ENCODE assay signal across 27 mouse cellular contexts in genomic region chr10:21151320-21151719, GRCm38 (mm10). TPM values are rescaled to one million over a fixed set of nuclear protein-coding genes. Genes with fewer than 3 reads are reported as not detected.
DNase-seq lines count a peak whose midpoint lies in the region; ATAC-seq and TF ChIP-seq lines count a peak whose summit lies in the region.
"Had no signal": no experiment of that assay in that cellular context is flagged by ENCODE, and none has a peak within 500 bp of the region (broad histone marks: within the 10 kb centered on the region; RNA-seq: fewer than 3 reads in every experiment).

No protein-coding gene starts in this region.

- H3K9ac ChIP-seq in liver, embryonic 13.5 days = no peak overlapping the region
- no peak overlapping the region for H3K9ac ChIP-seq in liver, postnatal 0 days (replicated peaks)
- no peak overlapping the region for H3K9ac ChIP-seq in MEL (ENCODE audit: control insufficient read depth, low read depth, low read length, poor library complexity, severe bottlenecking)
- H3K9ac ChIP-seq: embryonic facial prominence, embryonic 13.5 days; forebrain, embryonic 12.5 days; forebrain, embryonic 15.5 days; heart, embryonic 13.5 days; hindbrain, embryonic 15.5 days had no signal

- TF ChIP-seq EP300 in liver, postnatal 0 days (IDR thresholded peaks at IDR 0.05; ENCODE audit: low read depth) = no peak
- TF ChIP-seq EP300 in MEL (IDR thresholded peaks at IDR 0.05; ENCODE audit: low read depth in 1 of 2, low read length in 2 of 2) = 0 out of 4 replicates have a peak, but pooled peaks of 1 of the 2 experiments have one; percentile 18

- TF ChIP-seq POLR2A in MEL (IDR thresholded peaks at IDR 0.05; ENCODE audit: control insufficient read depth in 1 of 2, insufficient read depth in 1 of 2, low read depth in 1 of 2, low read length in 2 of 2, poor library complexity in 1 of 2) = no peak

- no peak for TF ChIP-seq CTCF in liver, postnatal 0 days (IDR thresholded peaks at IDR 0.05; ENCODE audit: low read depth)
- no peak for TF ChIP-seq CTCF in MEL (IDR thresholded peaks at IDR 0.05 in 2 of 3, conservative IDR thresholded peaks at IDR 0.05 in 1 of 3; ENCODE audit: control insufficient read depth in 1 of 3, insufficient read depth in 1 of 3, low read depth in 2 of 3, low read length in 3 of 3, poor library complexity in 1 of 3, severe bottlenecking in 1 of 3)

- H3K4me1 ChIP-seq in liver, embryonic 13.5 days (replicated peaks) = peaks cover 9% of the 10 kb centered on the region
- 0 out of 2 replicates have a peak, but pooled peaks cover 6% of the 10 kb centered on the region for H3K4me1 ChIP-seq in liver, postnatal 0 days (ENCODE audit: insufficient read depth)
- peaks cover 28 to 39% of the 10 kb centered on the region in 2 experiments for H3K4me1 ChIP-seq in MEL (ENCODE audit: control insufficient read depth in 1 of 2, insufficient read depth in 2 of 2, low read length in 2 of 2)
- H3K4me1 ChIP-seq: embryonic facial prominence, embryonic 10.5 days; embryonic facial prominence, embryonic 13.5 days; forebrain, embryonic 12.5 days; forebrain, embryonic 15.5 days; heart, embryonic 10.5 days; heart, embryonic 13.5 days; hindbrain, embryonic 15.5 days had no signal

- H3K4me3 ChIP-seq in liver, embryonic 13.5 days (replicated peaks) = no peak overlapping the region
- no peak overlapping the region for H3K4me3 ChIP-seq in liver, postnatal 0 days (ENCODE audit: low read depth, low read length)
- no peak overlapping the region for H3K4me3 ChIP-seq in MEL (ENCODE audit: control insufficient read depth in 1 of 2, insufficient read depth in 1 of 2, low read depth in 2 of 2, low read length in 2 of 2)
- H3K4me3 ChIP-seq: embryonic facial prominence, embryonic 10.5 days; embryonic facial prominence, embryonic 13.5 days; erythroblast, embryonic 14.5 days; forebrain, embryonic 12.5 days; forebrain, embryonic 15.5 days; heart, adult 2 months; heart, embryonic 10.5 days; heart, embryonic 13.5 days; hindbrain, embryonic 15.5 days had no signal

- H3K79me2 ChIP-seq in MEL (ENCODE audit: control insufficient read depth, insufficient read depth, low read length, poor library complexity) = peaks cover 30% of the 10 kb centered on the region

- no peak for TF ChIP-seq RAD21 in MEL (IDR thresholded peaks at IDR 0.05; ENCODE audit: low read depth, low read length)

- H3K27me3 ChIP-seq in liver, embryonic 13.5 days = no peaks in the 10 kb centered on the region
- no peaks in the 10 kb centered on the region for H3K27me3 ChIP-seq in liver, postnatal 0 days (ENCODE audit: insufficient read depth, low read length)
- H3K27me3 ChIP-seq in MEL (ENCODE audit: control insufficient read depth in 1 of 2, insufficient read depth in 2 of 2, low read length in 2 of 2) = no peaks in the 10 kb centered on the region
- H3K27me3 ChIP-seq: embryonic facial prominence, embryonic 13.5 days; forebrain, embryonic 15.5 days had no signal

- H3K4me2 ChIP-seq in liver, embryonic 13.5 days = no peak overlapping the region
- H3K4me2 ChIP-seq in liver, postnatal 0 days (ENCODE audit: low read depth, low read length) = no peak overlapping the region
- H3K4me2 ChIP-seq: embryonic facial prominence, embryonic 13.5 days; forebrain, embryonic 12.5 days; forebrain, embryonic 15.5 days; heart, embryonic 13.5 days; hindbrain, embryonic 15.5 days had no signal

- no peak for DNase-seq in liver, embryonic 13.5 days
- no peak for DNase-seq in liver, postnatal 0 days
- peak; percentile 15 to 21 for DNase-seq in B cell, adult 2 months
- peak; percentile 60 for DNase-seq in MEL (ENCODE audit: low read depth, low spot score)
- DNase-seq in kidney, postnatal 36 days = no peak
- no peak for DNase-seq in right cerebral cortex, postnatal 4 days
- DNase-seq: adrenal gland, adult 8-10 months; adrenal gland, postnatal 25 days; cerebellum, adult 11-12 months; cerebellum, adult 8-10 months; cerebellum, postnatal 10 days; cerebellum, postnatal 36 days; embryo, embryonic 11 days; gastrocnemius, postnatal 10 days; gastrocnemius, postnatal 36 days; heart, adult 2 months; heart, postnatal 14 days; heart, postnatal 4 days had no signal

- H3K36me3 ChIP-seq in liver, embryonic 13.5 days = peaks cover 40% of the 10 kb centered on the region
- H3K36me3 ChIP-seq in liver, postnatal 0 days (replicated peaks; ENCODE audit: insufficient read depth, low read length) = peaks cover 4% of the 10 kb centered on the region; the same call in 1 of the 2 replicates
- peaks cover 66 to 71% of the 10 kb centered on the region in 2 experiments for H3K36me3 ChIP-seq in MEL (ENCODE audit: control insufficient read depth in 1 of 2, insufficient read depth in 2 of 2, low read length in 2 of 2)
- H3K36me3 ChIP-seq: heart, embryonic 10.5 days; hindbrain, embryonic 15.5 days had no signal

- peak overlapping the region; percentile 20; the same call in 1 of the 2 replicates for H3K27ac ChIP-seq in liver, embryonic 13.5 days
- no peak overlapping the region for H3K27ac ChIP-seq in liver, postnatal 0 days (ENCODE audit: low read depth)
- peak overlapping the region; percentile 50; the same call in 1 of the 2 replicates for H3K27ac ChIP-seq in MEL (ENCODE audit: control insufficient read depth, low read depth, low read length)
- H3K27ac ChIP-seq: embryonic facial prominence, embryonic 10.5 days; embryonic facial prominence, embryonic 13.5 days; forebrain, embryonic 12.5 days; forebrain, embryonic 15.5 days; heart, adult 2 months; heart, embryonic 10.5 days; heart, embryonic 13.5 days; hindbrain, embryonic 15.5 days had no signal

- ATAC-seq in liver, embryonic 13.5 days (ENCODE audit: low read depth) = no peak
- ATAC-seq in liver, postnatal 0 days = no peak
- ATAC-seq: activated CD4-positive, CD25-positive, alpha-beta regulatory T cell, adult 4 months; forebrain, embryonic 15.5 days had no signal

- no peaks in the 10 kb centered on the region for H3K9me3 ChIP-seq in liver, embryonic 13.5 days (replicated peaks)
- H3K9me3 ChIP-seq in liver, postnatal 0 days (ENCODE audit: low read length) = no peaks in the 10 kb centered on the region
- no peaks in the 10 kb centered on the region for H3K9me3 ChIP-seq in MEL (replicated peaks; ENCODE audit: insufficient read depth, low read length)
- H3K9me3 ChIP-seq: embryonic facial prominence, embryonic 10.5 days; embryonic facial prominence, embryonic 13.5 days; forebrain, embryonic 12.5 days; forebrain, embryonic 15.5 days; heart, embryonic 10.5 days; heart, embryonic 13.5 days; hindbrain, embryonic 15.5 days had no signal

TF ChIP-seq in MEL, 35 proteins besides CTCF, POLR2A, EP300 and RAD21:
- no peak for TF ChIP-seq ZMIZ1 (IDR thresholded peaks at IDR 0.05; ENCODE audit: low read depth, low read length)
- TF ChIP-seq SMC3 (IDR thresholded peaks at IDR 0.05; ENCODE audit: low read depth, low read length) = no peak
- no peak for TF ChIP-seq ZC3H11A (IDR thresholded peaks at IDR 0.05; ENCODE audit: low read depth, low read length)
- TF ChIP-seq MXI1 (IDR thresholded peaks at IDR 0.05; ENCODE audit: low read depth, low read length) = peak; percentile 48; the same call in 1 of the 2 replicates
- TF ChIP-seq POLR2AphosphoS2 (IDR thresholded peaks at IDR 0.05; ENCODE audit: low read length) = no peak
- no peak for TF ChIP-seq MAZ (IDR thresholded peaks at IDR 0.05; ENCODE audit: low read depth, low read length)
- no peak for TF ChIP-seq USF1 (IDR thresholded peaks at IDR 0.05; ENCODE audit: low read depth, low read length)
- TF ChIP-seq POLR2AphosphoS5 (IDR thresholded peaks at IDR 0.05; ENCODE audit: borderline replicate concordance, low read depth, low read length) = no peak
- no peak for TF ChIP-seq CHD2 (IDR thresholded peaks at IDR 0.05; ENCODE audit: low read length)
- no peak for TF ChIP-seq USF2 (IDR thresholded peaks at IDR 0.05; ENCODE audit: borderline replicate concordance in 1 of 2, insufficient read depth in 1 of 2, low read depth in 1 of 2, low read length in 2 of 2)
- TF ChIP-seq NELFE (IDR thresholded peaks at IDR 0.05; ENCODE audit: low read depth, low read length) = no peak
- no peak for TF ChIP-seq RCOR1 (IDR thresholded peaks at IDR 0.05; ENCODE audit: low read depth, low read length)
- TF ChIP-seq MYC (IDR thresholded peaks at IDR 0.05; ENCODE audit: low read depth, low read length) = peak; percentile 75; the same call in 1 of the 2 replicates
- no peak for TF ChIP-seq TCF12 (IDR thresholded peaks at IDR 0.05; ENCODE audit: low read depth, low read length)
- TF ChIP-seq TBP (IDR thresholded peaks at IDR 0.05; ENCODE audit: low read depth, low read length) = no peak
- TF ChIP-seq CHD1 (IDR thresholded peaks at IDR 0.05; ENCODE audit: low read depth, low read length) = 0 out of 2 replicates have a peak, but pooled peaks have one; percentile 21

RNA-seq across cellular contexts. Expression of gene Myb, which starts 9.5 kb away (rescaled TPM):
- polyA plus RNA-seq in liver, embryonic 13.5 days (2015; fragmentation: Nextera tagmentation; extraction: Ambion mirVana) = 15.0 and 20.3 TPM in 2 replicates
- polyA plus RNA-seq in liver, postnatal 0 days (2015; fragmentation: Nextera tagmentation; extraction: Ambion mirVana) = 10.0 and 11.1 TPM in 2 replicates
- 125 and 133 TPM in 2 replicates for total RNA-seq in MEL (2012; rRNA removed)
- polyA plus RNA-seq in MEL (2012; ENCODE audit: insufficient read depth in 1 of 2, insufficient read length in 2 of 2, low read depth in 1 of 2, low replicate concordance in 2 of 2, missing spikeins in 1 of 2) = 100 to 1,000 TPM; 155 to 245 TPM
- total RNA-seq: adrenal gland, adult 8-10 months; heart, adult 2 months had no signal

Comparison
In these comparisons a context has a peak if more than half of its experiments do, and no peak if none do; other contexts are left out.
1. DNase-seq: peak in B cell, adult 2 months (2 of 2) and MEL (single experiment); none in liver, embryonic 13.5 days (single experiment), liver, postnatal 0 days (single experiment), kidney, postnatal 36 days (0 of 2) and right cerebral cortex, postnatal 4 days (single experiment).